Mouse (Mus musculus) liver, embryonic 12.5 days (tissue): ENCODE measurements around the gene Tubb5. TPM values are rescaled to one million over a fixed set of nuclear protein-coding genes. Genes with fewer than 3 reads are reported as not detected.

ENCODE experiments used
- ATAC-seq: fragments of 200-750 bp; cut with Nextera tagmentation; 2 replicates; pipeline ENCODE4 v1.8.0; 2017; ENCODE audit warnings: moderate number of reproducible peaks, mild to moderate bottlenecking, moderate library complexity
- H3K27ac ChIP-seq: fragments of 300-500 bp; sonication (generic); 2 replicates; pipeline ENCODE4 v1.5.1; 2016; ENCODE audit warnings: mild to moderate bottlenecking
- H3K27me3 ChIP-seq: fragments of 300-500 bp; sonication (generic); replicated peaks from 2 replicates; pipeline ENCODE4 v1.6.1; 2016; ENCODE audit warnings: mild to moderate bottlenecking, moderate library complexity
- H3K36me3 ChIP-seq: fragments of 300-500 bp; sonication (generic); 2 replicates; pipeline ENCODE4 v1.6.1; 2016; ENCODE audit warnings: mild to moderate bottlenecking, moderate library complexity
- H3K4me1 ChIP-seq: fragments of 300-500 bp; sonication (generic); 2 replicates; pipeline ENCODE4 v1.6.1; 2016
- H3K4me2 ChIP-seq: fragments of 300-500 bp; sonication (generic); 2 replicates; pipeline ENCODE4 v1.6.1; 2016; ENCODE audit warnings: mild to moderate bottlenecking, moderate library complexity
- H3K4me3 ChIP-seq: fragments of 300-500 bp; sonication (generic); 2 replicates; pipeline ENCODE4 v1.5.1; 2016; ENCODE audit warnings: mild to moderate bottlenecking, moderate library complexity
- H3K9ac ChIP-seq: fragments of 300-500 bp; sonication (generic); 2 replicates; pipeline ENCODE4 v1.6.1; 2016; ENCODE audit warnings: mild to moderate bottlenecking, moderate library complexity
- H3K9me3 ChIP-seq: fragments of 300-500 bp; sonication (generic); replicated peaks from 2 replicates; pipeline ENCODE4 v1.6.1; 2016; ENCODE audit warnings: mild to moderate bottlenecking, moderate library complexity
- WGBS: fragments of 180-500 bp; shearing (Covaris S2); methylation state at CpG from one replicate; pipeline ENCODE4 v1.1.7; 2016; ENCODE audit not compliant: insufficient replicate concordance; 5-methylcytosine and 5-hydroxymethylcytosine counted together
- polyA plus RNA-seq: library from polyadenylated mRNA; unstranded; fragments of >200 nt; fragmentation: Nextera tagmentation; extraction: Ambion mirVana; gene quantifications from 2 replicates; pipeline ENCODE4 v1.2.1, GENCODE M21; 2016

Gene Tubb5
- polyA plus RNA-seq, 1 experiment from 2014 or later: 600 TPM

GRCm38 (mm10) chr17:35821439-35822430 is 16.4 kb downstream of the Tubb5 start, which contains the start of gene Ier3:
Gene Ier3 (plus strand): TSS chr17:35821684.
- WGBS: under 1% methylated on average over 62 of the region's 62 CpGs
- Histone ChIP-seq H3K4me2 (peak within 1 kb of the TSS; percentile 95), H3K9me3 (no peaks in the 10 kb centered on the region), H3K27ac (peak within 1 kb of the TSS; percentile 97), H3K27me3 (no peaks in the 10 kb centered on the region), H3K36me3 (peaks cover 21% of the 10 kb centered on the region), H3K4me1 (peaks cover 72% of the 10 kb centered on the region), H3K9ac (peak within 1 kb of the TSS; percentile 85), H3K4me3 (peak within 1 kb of the TSS; percentile 81)
- ATAC-seq: peak; percentile 43

- Histone ChIP-seq H3K4me1 (peaks cover 70% of the 10 kb centered on the region), H3K9ac (no peak overlapping the region), H3K27ac (peak overlapping the region; percentile 97), H3K4me3 (no peak overlapping the region), H3K27me3 (no peaks in the 10 kb centered on the region), H3K36me3 (peaks cover 5% of the 10 kb centered on the region), H3K4me2 (peak overlapping the region; percentile 95), H3K9me3 (no peaks in the 10 kb centered on the region)
- WGBS: 28% methylated on average over 5 of the region's 5 CpGs
- no peak for ATAC-seq
Observed at GRCm38 (mm10) chr17:35820111-35820510, 18.0 kb downstream of the Tubb5 start.

DNA sequence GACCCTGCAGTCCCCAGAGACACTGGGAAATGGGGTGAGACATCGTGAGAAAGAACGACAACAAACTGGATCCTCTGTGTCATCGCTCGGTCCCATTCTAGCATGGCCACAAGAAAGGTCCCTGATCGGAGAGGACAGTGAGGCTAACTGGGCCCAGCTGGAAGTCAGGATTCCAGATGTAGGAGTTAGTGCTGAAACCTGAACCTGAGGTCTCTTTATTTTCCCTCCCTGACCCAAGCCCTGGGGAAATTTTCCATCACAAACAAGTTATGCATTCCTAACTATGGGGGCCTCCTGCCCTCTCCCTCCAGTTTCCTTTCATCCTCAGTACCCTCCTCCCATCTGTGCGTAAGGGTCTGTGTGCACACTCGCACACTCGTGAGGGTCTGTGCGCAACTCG is 20.9 kb downstream of the Tubb5 start:
- Histone ChIP-seq H3K9ac (no peak overlapping the region), H3K4me2 (no peak overlapping the region), H3K4me1 (peaks cover 59% of the 10 kb centered on the region), H3K4me3 (no peak overlapping the region), H3K27ac (no peak overlapping the region), H3K36me3 (no peaks in the 10 kb centered on the region), H3K9me3 (no peaks in the 10 kb centered on the region), H3K27me3 (no peaks in the 10 kb centered on the region)
- 68% methylated on average over 10 of the region's 10 CpGs for WGBS
- ATAC-seq: no peak

- H3K9ac ChIP-seq: no peak overlapping the region
- H3K27me3 ChIP-seq: no peaks in the 10 kb centered on the region
- no peaks in the 10 kb centered on the region for H3K9me3 ChIP-seq
- no peak overlapping the region for H3K4me3 ChIP-seq
- WGBS: 45% methylated on average over 11 of the region's 14 CpGs
- H3K27ac ChIP-seq: no peak overlapping the region
- H3K36me3 ChIP-seq: no peaks in the 10 kb centered on the region
- peaks cover 55% of the 10 kb centered on the region for H3K4me1 ChIP-seq
- H3K4me2 ChIP-seq: no peak overlapping the region
- no peak for ATAC-seq
Observed at GRCm38 (mm10) chr17:35816686-35817085, 21.4 kb downstream of the Tubb5 start.

DNA sequence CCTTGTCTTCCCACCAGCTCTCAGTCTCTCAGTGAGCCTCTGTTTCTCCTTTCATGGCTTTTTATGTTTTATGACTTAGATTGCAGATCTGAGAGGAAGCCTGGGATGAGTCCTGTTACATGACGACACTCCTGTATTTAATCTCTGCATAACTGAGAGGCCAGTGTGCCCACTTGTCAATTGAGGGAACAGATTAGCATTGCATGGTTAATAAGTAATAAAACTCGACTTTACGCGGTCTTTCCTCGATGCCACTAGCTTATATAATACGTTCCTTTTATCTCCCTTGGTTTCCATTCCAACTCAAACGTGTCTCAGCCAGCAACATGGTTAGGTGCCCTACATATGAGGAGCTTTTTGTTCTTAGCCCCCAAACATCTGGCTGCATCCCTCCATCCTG is 22.3 kb downstream of the Tubb5 start:
- H3K27me3 ChIP-seq: no peaks in the 10 kb centered on the region
- no peak overlapping the region for H3K4me3 ChIP-seq
- no peaks in the 10 kb centered on the region for H3K9me3 ChIP-seq
- ATAC-seq: no peak
- H3K4me2 ChIP-seq: no peak overlapping the region
- H3K36me3 ChIP-seq: no peaks in the 10 kb centered on the region
- H3K27ac ChIP-seq: no peak overlapping the region
- H3K4me1 ChIP-seq: peaks cover 54% of the 10 kb centered on the region
- WGBS: 61% methylated on average over 7 of the region's 7 CpGs
- no peak overlapping the region for H3K9ac ChIP-seq

DNA sequence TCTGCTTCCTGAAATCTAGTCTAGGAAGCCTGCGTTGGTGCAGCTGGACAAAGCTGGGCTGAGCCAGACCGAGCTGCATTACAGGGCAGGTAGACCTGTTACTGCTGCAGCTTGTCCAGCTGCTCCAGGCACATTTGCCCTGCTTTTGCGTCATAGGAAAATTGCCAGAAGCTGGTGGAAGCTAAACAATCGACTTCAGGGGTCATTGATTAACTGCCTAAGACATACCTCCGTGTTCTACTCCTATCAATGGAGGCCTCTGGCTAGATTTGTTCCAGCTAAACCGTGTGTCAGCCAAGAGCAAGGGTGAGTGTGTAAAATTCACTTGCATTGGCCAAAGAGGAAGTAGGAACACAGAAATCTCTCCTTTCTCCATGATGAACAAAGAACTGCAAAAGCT is 23.4 kb downstream of the Tubb5 start:
- Histone ChIP-seq H3K9me3 (no peaks in the 10 kb centered on the region), H3K36me3 (no peaks in the 10 kb centered on the region), H3K4me2 (no peak overlapping the region), H3K4me1 (peaks cover 44% of the 10 kb centered on the region), H3K27ac (no peak overlapping the region), H3K9ac (no peak overlapping the region), H3K27me3 (no peaks in the 10 kb centered on the region), H3K4me3 (no peak overlapping the region)
- 58% methylated on average over 6 of the region's 6 CpGs for WGBS
- no peak for ATAC-seq

- no peaks in the 10 kb centered on the region for H3K27me3 ChIP-seq
- H3K4me2 ChIP-seq: no peak overlapping the region
- no peak for ATAC-seq
- peaks cover 39% of the 10 kb centered on the region for H3K4me1 ChIP-seq
- no peak overlapping the region for H3K27ac ChIP-seq
- no peaks in the 10 kb centered on the region for H3K36me3 ChIP-seq
- no peaks in the 10 kb centered on the region for H3K9me3 ChIP-seq
- WGBS: 55% methylated on average over 7 of the region's 7 CpGs
- no peak overlapping the region for H3K4me3 ChIP-seq
- H3K9ac ChIP-seq: no peak overlapping the region
Observed at GRCm38 (mm10) chr17:35813653-35814052, 24.5 kb downstream of the Tubb5 start.

GRCm38 (mm10) chr17:35813245-35813647 is 24.9 kb downstream of the Tubb5 start:
- no peaks in the 10 kb centered on the region for H3K27me3 ChIP-seq
- H3K4me2 ChIP-seq: no peak overlapping the region
- 69% methylated on average over 7 of the region's 7 CpGs for WGBS
- H3K27ac ChIP-seq: peak overlapping the region; percentile 18; the same call in 1 of the 2 replicates
- no peak overlapping the region for H3K4me3 ChIP-seq
- no peak overlapping the region for H3K9ac ChIP-seq
- H3K9me3 ChIP-seq: no peaks in the 10 kb centered on the region
- ATAC-seq: 0 out of 2 replicates have a peak, but pooled peaks have one; percentile 16
- peaks cover 39% of the 10 kb centered on the region for H3K4me1 ChIP-seq
- no peaks in the 10 kb centered on the region for H3K36me3 ChIP-seq

DNA sequence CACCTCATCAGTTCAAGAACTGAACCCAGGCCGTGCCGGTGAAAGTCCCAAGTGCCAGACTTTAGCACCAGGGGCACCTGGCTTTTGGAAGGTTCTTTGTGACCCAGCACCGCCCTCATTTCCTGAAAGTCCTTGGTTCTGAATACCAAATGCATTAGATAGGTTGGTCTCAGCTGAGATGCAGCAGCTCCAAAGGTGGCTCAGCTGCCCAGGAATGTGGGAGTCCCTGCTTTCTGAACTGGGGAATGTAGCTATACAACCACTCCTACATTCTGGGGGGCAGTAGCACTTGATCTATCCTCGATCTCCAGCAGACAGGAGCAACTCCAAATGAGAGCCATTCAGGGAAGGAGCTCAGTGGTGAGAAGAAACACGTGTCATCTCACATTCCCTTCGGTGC is 25.4 kb downstream of the Tubb5 start:
- Histone ChIP-seq H3K4me2 (no peak overlapping the region), H3K9me3 (no peaks in the 10 kb centered on the region), H3K36me3 (no peaks in the 10 kb centered on the region), H3K4me3 (no peak overlapping the region), H3K4me1 (peaks cover 39% of the 10 kb centered on the region), H3K9ac (no peak overlapping the region), H3K27me3 (no peaks in the 10 kb centered on the region), H3K27ac (peak overlapping the region; percentile 18; the same call in 1 of the 2 replicates)
- ATAC-seq: no peak
- WGBS: 72% methylated on average over 6 of the region's 6 CpGs

DNA sequence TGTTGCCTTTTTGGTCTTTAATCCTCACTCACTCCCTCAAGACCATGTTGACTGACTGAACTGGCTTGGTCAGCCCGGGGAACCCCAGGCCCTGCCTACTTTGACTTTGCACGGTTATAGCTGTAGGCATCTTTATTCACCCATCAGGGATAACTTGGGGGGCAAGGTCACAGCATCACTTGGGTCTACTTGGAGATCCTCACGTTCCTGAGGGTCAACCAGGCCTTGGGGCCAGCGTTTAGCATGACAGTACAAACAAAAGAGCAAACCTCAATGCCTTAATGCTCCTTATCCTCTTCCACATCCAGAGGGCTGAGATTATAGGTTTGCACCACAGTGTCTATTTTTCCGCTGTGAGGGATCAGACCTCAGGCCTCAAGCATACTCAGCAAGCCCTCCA is 25.8 kb downstream of the Tubb5 start:
- Histone ChIP-seq H3K4me1 (peaks cover 39% of the 10 kb centered on the region), H3K27me3 (no peaks in the 10 kb centered on the region), H3K9me3 (no peaks in the 10 kb centered on the region), H3K4me2 (no peak overlapping the region), H3K27ac (no peak overlapping the region), H3K4me3 (no peak overlapping the region), H3K9ac (no peak overlapping the region), H3K36me3 (no peaks in the 10 kb centered on the region)
- 74% methylated on average over 5 of the region's 5 CpGs for WGBS
- ATAC-seq: no peak

GRCm38 (mm10) chr17:35810900-35811648 is 27.0 kb downstream of the Tubb5 start:
- Histone ChIP-seq H3K4me2 (no peak overlapping the region), H3K4me3 (no peak overlapping the region), H3K9ac (no peak overlapping the region), H3K27ac (no peak overlapping the region), H3K36me3 (no peaks in the 10 kb centered on the region), H3K9me3 (no peaks in the 10 kb centered on the region), H3K4me1 (peaks cover 29% of the 10 kb centered on the region), H3K27me3 (no peaks in the 10 kb centered on the region)
- WGBS: 65% methylated on average over 5 of the region's 5 CpGs
- no peak for ATAC-seq

GRCm38 (mm10) chr17:35809395-35809794 is 28.7 kb downstream of the Tubb5 start:
- no peaks in the 10 kb centered on the region for H3K9me3 ChIP-seq
- no peak overlapping the region for H3K4me3 ChIP-seq
- no peak overlapping the region for H3K4me2 ChIP-seq
- WGBS: 83% methylated on average over 11 of the region's 11 CpGs
- no peak overlapping the region for H3K27ac ChIP-seq
- ATAC-seq: no peak
- H3K27me3 ChIP-seq: no peaks in the 10 kb centered on the region
- H3K4me1 ChIP-seq: peaks cover 15% of the 10 kb centered on the region
- no peak overlapping the region for H3K9ac ChIP-seq
- H3K36me3 ChIP-seq: no peaks in the 10 kb centered on the region
